Mouse (Mus musculus) thymus, adult 2 months (tissue): Measurements from ENCODE around the gene Cited2.

Experiments
- CTCF ChIP-seq: fragments of 200-500 bp; IDR thresholded peaks from 2 replicates; pipeline ENCODE4 v1.5.1; 2012; ENCODE audit warnings: mild to moderate bottlenecking, control low read depth, low read length, moderate library complexity, borderline replicate concordance; ENCODE audit not compliant: control insufficient read depth, poor library complexity, insufficient read depth; ENCODE audit errors: extremely low read depth
- POLR2A ChIP-seq: fragments of 200-500 bp; IDR thresholded peaks from 2 replicates; pipeline ENCODE4 v1.6.1; 2012; ENCODE audit warnings: mild to moderate bottlenecking, low read length, control low read depth, moderate library complexity; ENCODE audit not compliant: control insufficient read depth, poor library complexity, insufficient read depth; ENCODE audit errors: extremely low read depth

GRCm38 (mm10) chr10:17674454-17674853 is 48.6 kb upstream of the Cited2 start:
- TF ChIP-seq CTCF (no peak), POLR2A (no peak)
